Mouse (Mus musculus) CD4-positive, CD25-positive, alpha-beta regulatory T cell, adult 4 months (primary cell): ENCODE results near the gene Hoxa9. TPM values are rescaled to one million over a fixed set of nuclear protein-coding genes. Genes with fewer than 3 reads are reported as not detected.

Experiments used
- ATAC-seq: one replicate; pipeline ENCODE4 v1.8.0; 2017
- polyA plus RNA-seq, 2 experiments: library from polyadenylated mRNA; unstranded; fragments of 100-300 nt; shearing (Covaris generic); gene quantifications; one replicate each; pipeline ENCODE4 v1.2.1; 2017

The Hoxa9 gene
- polyA plus RNA-seq, 2 experiments from 2014 or later: 0.17 TPM; not detected in 1

GRCm38 (mm10) chr6:52177061-52177735, 53.7 kb downstream of the Hoxa9 start, which contains the start of gene 5730596B20Rik:
Gene 5730596B20Rik (plus strand): TSS chr6:52177498.
- ATAC-seq: no peak

DNA sequence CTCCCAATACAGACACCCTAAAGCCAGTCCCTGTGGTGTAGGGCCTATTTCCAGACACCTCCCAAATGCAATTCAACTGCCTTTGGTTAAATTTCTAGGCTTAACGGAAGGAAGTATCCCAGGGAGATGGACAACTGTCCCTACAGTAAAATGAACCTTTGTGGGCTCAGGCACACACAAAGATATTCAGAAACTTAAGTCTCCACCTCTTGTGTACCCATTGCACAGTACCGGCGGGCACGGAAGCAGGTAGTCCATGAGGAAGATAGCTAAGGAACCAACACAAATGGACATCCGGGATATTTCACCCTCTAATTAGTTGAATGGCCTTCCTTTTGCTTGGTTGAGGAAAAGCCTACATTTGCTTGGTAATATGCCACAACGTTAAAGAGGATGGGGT, 54.5 kb downstream of the Hoxa9 start:
- ATAC-seq: no peak

DNA sequence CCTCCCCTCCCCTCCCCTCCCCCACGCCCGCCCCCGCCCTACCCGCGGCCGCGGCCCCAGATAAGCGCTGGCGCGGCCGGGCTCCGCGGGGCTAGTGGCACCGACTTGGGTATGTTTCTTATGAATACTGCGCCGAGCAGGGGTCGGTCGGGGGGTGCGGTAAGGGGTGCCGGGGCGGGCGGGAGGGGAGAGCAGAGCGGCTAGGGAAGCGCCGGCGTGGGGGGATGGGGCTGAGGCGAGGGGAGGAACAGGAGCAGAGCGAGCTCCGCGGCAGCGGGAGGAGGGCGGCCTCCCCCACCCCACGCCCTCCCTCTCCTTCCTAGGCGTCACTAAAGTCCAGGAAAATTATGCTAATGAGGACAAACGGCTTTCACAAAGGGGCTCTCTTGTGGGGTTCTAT, 55.0 kb downstream of the Hoxa9 start:
- ATAC-seq: no peak

GRCm38 (mm10) chr6:52174968-52175751, 55.7 kb downstream of the Hoxa9 start:
- no peak for ATAC-seq

GRCm38 (mm10) chr6:52173648-52174047, 57.2 kb downstream of the Hoxa9 start:
- no peak for ATAC-seq

Other genes starting within 250 kb of the Hoxa9 start
- gene Skap2, start 218.5 kb downstream of the Hoxa9 start, polyA plus RNA-seq: 10 to 100 TPM; 18.8 to 22.7 TPM
- gene Hoxa1, start 72.8 kb downstream of the Hoxa9 start, polyA plus RNA-seq: not detected
- not detected for gene Hoxa2, start 66.3 kb downstream of the Hoxa9 start, polyA plus RNA-seq
- gene 5730596B20Rik, start 53.6 kb downstream of the Hoxa9 start, polyA plus RNA-seq: not detected
- not detected for gene Hoxa4, start 39.3 kb downstream of the Hoxa9 start, polyA plus RNA-seq
- not detected for gene Hoxa5, start 26.5 kb downstream of the Hoxa9 start, polyA plus RNA-seq
- gene Hoxa6, start 22.4 kb downstream of the Hoxa9 start, polyA plus RNA-seq: not detected
- gene Hoxa3, start 17.8 kb downstream of the Hoxa9 start, polyA plus RNA-seq: under 1 TPM in 1 of 2 experiments, not detected in 1; 0.15 TPM
- not detected for gene Gm28308, start 17.8 kb downstream of the Hoxa9 start, polyA plus RNA-seq
- gene Hoxa7, start 9.2 kb downstream of the Hoxa9 start, polyA plus RNA-seq: not detected
- gene Hoxa10, start 9.8 kb upstream of the Hoxa9 start, polyA plus RNA-seq: not detected
- gene Hoxa11, start 14.7 kb upstream of the Hoxa9 start, polyA plus RNA-seq: not detected
- gene Hoxa13, start 29.8 kb upstream of the Hoxa9 start, polyA plus RNA-seq: not detected
- not detected for gene Evx1, start 82.4 kb upstream of the Hoxa9 start, polyA plus RNA-seq